Mouse (Mus musculus) lung, adult 2 months (tissue): Measurements from ENCODE around the gene Gm10490. TPM values are rescaled to one million over a fixed set of nuclear protein-coding genes. Genes with fewer than 3 reads are reported as not detected.

Experiments used
- DNase-seq: peaks from one replicate; pipeline ENCODE4 v3.0.0; 2022
- H3K4me1 ChIP-seq: fragments of 200-500 bp; 2 replicates; pipeline ENCODE4 v1.6.1; 2011; ENCODE audit warnings: low read length; ENCODE audit not compliant: control insufficient read depth, insufficient read depth
- H3K4me3 ChIP-seq: fragments of 200-500 bp; replicated peaks from 2 replicates; pipeline ENCODE3; 2011; ENCODE audit warnings: low read depth, mild to moderate bottlenecking, control low read depth, low read length; ENCODE audit errors: extremely low read depth
- CTCF ChIP-seq: fragments of 200-500 bp; IDR thresholded peaks from 2 replicates; pipeline ENCODE4 v1.5.1; 2011; ENCODE audit warnings: mild to moderate bottlenecking, low read length, control low read depth; ENCODE audit not compliant: insufficient read depth
- POLR2A ChIP-seq: fragments of 200-500 bp; IDR thresholded peaks from 2 replicates; pipeline ENCODE4 v1.6.1; 2011; ENCODE audit warnings: low read depth, mild to moderate bottlenecking, control low read depth, low read length, borderline replicate concordance; ENCODE audit errors: extremely low read depth
- WGBS: fragments of 180-500 bp; shearing (Covaris S2); methylation state at CpG from one replicate; pipeline ENCODE4 v1.1.7; 2018; 5-methylcytosine and 5-hydroxymethylcytosine counted together
- polyA plus RNA-seq: library from polyadenylated mRNA; depleted of rRNA; stranded (reverse); fragments of >200 nt; gene quantifications from 2 replicates; pipeline ENCODE4 v1.2.3, GENCODE M21; 2012; rRNA removed

Gene Gm10490
- polyA plus RNA-seq, 1 experiment = not detected

GRCm38 (mm10) chrX:7950091-7950490, 40.7 kb downstream of the Gm10490 start:
- 88% methylated on average over 7 of the region's 7 CpGs for WGBS

GRCm38 (mm10) chrX:7958868-7959267, 49.5 kb downstream of the Gm10490 start:
- Histone ChIP-seq H3K4me1 (no peaks in the 10 kb centered on the region), H3K4me3 (no peak overlapping the region)
- 82% methylated on average over 9 of the region's 9 CpGs for WGBS
- no peak for TF ChIP-seq POLR2A
- no peak for TF ChIP-seq CTCF
- no peak for DNase-seq

More at GRCm38 (mm10) chrX:7950091-7950490, 40.7 kb downstream of the Gm10490 start:
- TF ChIP-seq CTCF (no peak), POLR2A (no peak)
- no peak overlapping the region for H3K4me3 ChIP-seq
- H3K4me1 ChIP-seq = no peaks in the 10 kb centered on the region
- no peak for DNase-seq

Other genes with a start within 250 kb of the Gm10490 start
- 208 and 264 TPM in 2 replicates for gene Plp2, start 238.2 kb upstream of the Gm10490 start, polyA plus RNA-seq
- gene Magix, start 228.3 kb upstream of the Gm10490 start, polyA plus RNA-seq = 12.3 and 17.2 TPM in 2 replicates
- 8.4 and 9.4 TPM in 2 replicates for gene Gpkow, start 212.4 kb upstream of the Gm10490 start, polyA plus RNA-seq
- 83.4 and 128 TPM in 2 replicates for gene Wdr45, start 195.2 kb upstream of the Gm10490 start, polyA plus RNA-seq
- gene Gm45208, start 187.3 kb upstream of the Gm10490 start, polyA plus RNA-seq = 1.7 and 2.7 TPM in 2 replicates
- 41.0 and 46.2 TPM in 2 replicates for gene Praf2, start 181.1 kb upstream of the Gm10490 start, polyA plus RNA-seq
- 33.9 and 34.5 TPM in 2 replicates for gene Ccdc120, start 158.6 kb upstream of the Gm10490 start, polyA plus RNA-seq
- gene Tfe3, start 147.0 kb upstream of the Gm10490 start, polyA plus RNA-seq = 28.8 and 31.8 TPM in 2 replicates
- 19.0 and 32.4 TPM in 2 replicates for gene Gripap1, start 119.8 kb upstream of the Gm10490 start, polyA plus RNA-seq
- gene Kcnd1, start 87.3 kb upstream of the Gm10490 start, polyA plus RNA-seq = 0.84 and 1.0 TPM in 2 replicates
- gene Otud5, start 68.2 kb upstream of the Gm10490 start, polyA plus RNA-seq = 31.0 and 43.3 TPM in 2 replicates
- 12.2 and 13.6 TPM in 2 replicates for gene Pim2, start 31.3 kb upstream of the Gm10490 start, polyA plus RNA-seq
- gene Slc35a2, start 25.5 kb upstream of the Gm10490 start, polyA plus RNA-seq = 73.7 and 74.0 TPM in 2 replicates
- gene Pqbp1, start 10.3 kb upstream of the Gm10490 start, polyA plus RNA-seq = 44.4 and 53.6 TPM in 2 replicates
- gene Timm17b, start 10.2 kb upstream of the Gm10490 start, polyA plus RNA-seq = 31.6 and 34.7 TPM in 2 replicates
- gene Gm10491, start 1.7 kb upstream of the Gm10490 start, polyA plus RNA-seq = not detected in 2 replicates
- 0.41 and 0.53 TPM in 2 replicates for gene Pcsk1n, start 10.3 kb downstream of the Gm10490 start, polyA plus RNA-seq
- gene Eras, start 19.1 kb downstream of the Gm10490 start, polyA plus RNA-seq = not detected in 2 replicates
- 16.0 and 22.8 TPM in 2 replicates for gene Hdac6, start 38.3 kb downstream of the Gm10490 start, polyA plus RNA-seq
- 0.76 and 1.8 TPM in 2 replicates for gene Gata1, start 68.5 kb downstream of the Gm10490 start, polyA plus RNA-seq
- gene Glod5, start 109.0 kb downstream of the Gm10490 start, polyA plus RNA-seq = 0.19 TPM in 1 of 2 replicates, not detected in the other
- 9.0 and 10.6 TPM in 2 replicates for gene Suv39h1, start 165.2 kb downstream of the Gm10490 start, polyA plus RNA-seq
- 9.4 and 9.7 TPM in 2 replicates for gene Was, start 181.0 kb downstream of the Gm10490 start, polyA plus RNA-seq
- gene Wdr13, start 223.3 kb downstream of the Gm10490 start, polyA plus RNA-seq = 137 and 139 TPM in 2 replicates
- gene Rbm3, start 236.3 kb downstream of the Gm10490 start, polyA plus RNA-seq = 60.2 and 92.3 TPM in 2 replicates